Mouse (Mus musculus) C2C12 (cell line): ENCODE data around the gene Rps6ka5. TPM values are rescaled to one million over a fixed set of nuclear protein-coding genes. Genes with fewer than 3 reads are reported as not detected.

ENCODE experiments used
- H3K27me3 ChIP-seq: one replicate; pipeline ENCODE4 v1.6.1; 2011; ENCODE audit not compliant: control insufficient read depth, insufficient read depth, insufficient read length
- H3K36me3 ChIP-seq: one replicate; pipeline ENCODE4 v1.6.1; 2011; ENCODE audit not compliant: control insufficient read depth, insufficient read depth
- H3K4me3 ChIP-seq: one replicate; pipeline ENCODE4 v1.5.1; 2011; ENCODE audit warnings: mild to moderate bottlenecking, control low read depth; ENCODE audit not compliant: poor library complexity, insufficient read depth, severe bottlenecking
- H3K79me2 ChIP-seq: one replicate; pipeline ENCODE4 v1.6.1; 2011; ENCODE audit not compliant: control insufficient read depth, insufficient read depth
- H3K79me3 ChIP-seq: one replicate; pipeline ENCODE4 v1.6.1; 2011; ENCODE audit warnings: low read depth, control low read depth
- H3ac ChIP-seq: one replicate; pipeline ENCODE3; 2011; ENCODE audit warnings: low read depth; ENCODE audit not compliant: control insufficient read depth, insufficient read length
- CEBPB ChIP-seq: IDR thresholded peaks from one replicate; pipeline ENCODE4 v1.6.1; 2011; ENCODE audit warnings: low read depth, mild to moderate bottlenecking, control low read depth, moderate library complexity
- CTCF ChIP-seq: IDR thresholded peaks from one replicate; pipeline ENCODE4 v1.5.1; 2011; ENCODE audit not compliant: control insufficient read depth, insufficient read depth, insufficient read length
- FOSL1 ChIP-seq: IDR thresholded peaks from one replicate; pipeline ENCODE4 v1.8.0; 2011; ENCODE audit warnings: mild to moderate bottlenecking, low read length; ENCODE audit not compliant: poor library complexity, insufficient read depth, severe bottlenecking
- MAX ChIP-seq: IDR thresholded peaks from one replicate; pipeline ENCODE4 v1.6.1; 2011; ENCODE audit warnings: mild to moderate bottlenecking, control low read depth
- MYOD1 ChIP-seq: IDR thresholded peaks from one replicate; pipeline ENCODE4 v1.6.1; 2011; ENCODE audit warnings: low read depth; ENCODE audit not compliant: control insufficient read depth, insufficient read length
- MYOG ChIP-seq: IDR thresholded peaks from one replicate; pipeline ENCODE4 v1.6.1; 2011; ENCODE audit not compliant: control insufficient read depth, insufficient read length; ENCODE audit errors: extremely low read depth
- USF1 ChIP-seq: IDR thresholded peaks from one replicate; pipeline ENCODE4 v1.6.1; 2011; ENCODE audit warnings: low read depth, mild to moderate bottlenecking, control low read depth, moderate library complexity
- polyA plus RNA-seq: library from polyadenylated mRNA; unstranded; fragments of >200 nt; fragmentation: generic; extraction: Trizol; gene quantifications from one replicate; pipeline ENCODE4 v1.2.1, GENCODE M21; 2012; ENCODE audit warnings: missing spikeins

Gene Rps6ka5
- polyA plus RNA-seq, 1 experiment: 0.92 TPM

- Histone ChIP-seq H3K79me2 (no peaks in the 10 kb centered on the region), H3K79me3 (no peaks in the 10 kb centered on the region), H3K4me3 (no peak overlapping the region), H3K27me3 (no peaks in the 10 kb centered on the region), H3ac (no peak overlapping the region), H3K36me3 (no peaks in the 10 kb centered on the region)
- TF ChIP-seq MYOD1 (no peak), MAX (no peak), MYOG (no peak), CTCF (no peak), USF1 (no peak), CEBPB (no peak), FOSL1 (no peak)
Observed at GRCm38 (mm10) chr12:100504585-100504984, 222.2 kb downstream of the Rps6ka5 start.

- no peaks in the 10 kb centered on the region for H3K36me3 ChIP-seq
- H3K79me3 ChIP-seq: no peaks in the 10 kb centered on the region
- H3ac ChIP-seq: no peak overlapping the region
- H3K79me2 ChIP-seq: no peaks in the 10 kb centered on the region
- TF ChIP-seq CTCF (no peak), FOSL1 (no peak), MAX (no peak), CEBPB (no peak), USF1 (no peak), MYOG (no peak), MYOD1 (no peak)
- H3K27me3 ChIP-seq: no peaks in the 10 kb centered on the region
- no peak overlapping the region for H3K4me3 ChIP-seq
Observed at GRCm38 (mm10) chr12:100503659-100504058, 223.1 kb downstream of the Rps6ka5 start.

GRCm38 (mm10) chr12:100502544-100502943 is 224.2 kb downstream of the Rps6ka5 start:
- H3K27me3 ChIP-seq: no peaks in the 10 kb centered on the region
- no peak for TF ChIP-seq USF1
- no peak for TF ChIP-seq MAX
- no peak for TF ChIP-seq CEBPB
- no peak for TF ChIP-seq FOSL1
- TF ChIP-seq MYOD1: no peak
- TF ChIP-seq MYOG: no peak
- no peak for TF ChIP-seq CTCF
- H3K79me3 ChIP-seq: no peaks in the 10 kb centered on the region
- H3K79me2 ChIP-seq: no peaks in the 10 kb centered on the region
- no peak overlapping the region for H3K4me3 ChIP-seq
- peaks cover 4% of the 10 kb centered on the region for H3K36me3 ChIP-seq
- no peak overlapping the region for H3ac ChIP-seq

GRCm38 (mm10) chr12:100501261-100501660 is 225.5 kb downstream of the Rps6ka5 start:
- no peaks in the 10 kb centered on the region for H3K79me2 ChIP-seq
- peaks cover 6% of the 10 kb centered on the region for H3K36me3 ChIP-seq
- TF ChIP-seq MAX: no peak
- TF ChIP-seq FOSL1: no peak
- no peak for TF ChIP-seq CEBPB
- no peak for TF ChIP-seq USF1
- TF ChIP-seq MYOG: no peak
- H3K27me3 ChIP-seq: no peaks in the 10 kb centered on the region
- H3K79me3 ChIP-seq: no peaks in the 10 kb centered on the region
- no peak overlapping the region for H3K4me3 ChIP-seq
- H3ac ChIP-seq: no peak overlapping the region

- Histone ChIP-seq H3K27me3 (no peaks in the 10 kb centered on the region), H3ac (no peak overlapping the region), H3K79me2 (no peaks in the 10 kb centered on the region), H3K79me3 (no peaks in the 10 kb centered on the region), H3K4me3 (no peak overlapping the region), H3K36me3 (peaks cover 10% of the 10 kb centered on the region)
- TF ChIP-seq MYOG: no peak
- TF ChIP-seq USF1: no peak
- no peak for TF ChIP-seq MAX
- no peak for TF ChIP-seq MYOD1
- TF ChIP-seq CEBPB: no peak
- no peak for TF ChIP-seq CTCF
- TF ChIP-seq FOSL1: no peak
Observed at GRCm38 (mm10) chr12:100499469-100499868, 227.3 kb downstream of the Rps6ka5 start.

Other genes with a start within 250 kb of the Rps6ka5 start
- 9.2 TPM for gene Ttc7b, start 206.2 kb downstream of the Rps6ka5 start, polyA plus RNA-seq
- 34.1 TPM for gene Dglucy, start 52.1 kb upstream of the Rps6ka5 start, polyA plus RNA-seq
- gene Gpr68, start 181.2 kb upstream of the Rps6ka5 start, polyA plus RNA-seq: 0.13 TPM